Mouse (Mus musculus) cerebellum, adult 2 months (tissue): ENCODE data around the gene Hs6st1. TPM values are rescaled to one million over a fixed set of nuclear protein-coding genes. Genes with fewer than 3 reads are reported as not detected.
A peak's percentile ranks its signal among the peaks of the same experiment; 100 is the strongest.

Experiments used
- DNase-seq, 2 experiments: peaks; one replicate each; pipeline ENCODE4 v3.0.0; 2021
- H3K27ac ChIP-seq: fragments of 200-500 bp; 2 replicates; pipeline ENCODE4 v1.5.1; 2012; ENCODE audit warnings: low read length, control low read depth, inconsistent platforms; ENCODE audit not compliant: insufficient read depth
- H3K27me3 ChIP-seq: fragments of 200-500 bp; 2 replicates; pipeline ENCODE4 v1.6.1; 2012; ENCODE audit warnings: inconsistent platforms, mild to moderate bottlenecking, low read length, moderate library complexity; ENCODE audit not compliant: control insufficient read depth, insufficient read depth
- H3K4me1 ChIP-seq: fragments of 200-500 bp; 2 replicates; pipeline ENCODE4 v1.6.1; 2011; ENCODE audit warnings: low read length; ENCODE audit not compliant: control insufficient read depth, insufficient read depth
- H3K4me3 ChIP-seq: fragments of 200-500 bp; replicated peaks from 2 replicates; pipeline ENCODE3; 2011; ENCODE audit warnings: mild to moderate bottlenecking, low read depth, low read length, control low read depth; ENCODE audit not compliant: insufficient read depth
- CTCF ChIP-seq: fragments of 200-500 bp; IDR thresholded peaks from 2 replicates; pipeline ENCODE4 v1.5.1; 2011; ENCODE audit warnings: low read depth, mild to moderate bottlenecking, control low read depth, low read length, moderate library complexity, borderline replicate concordance; ENCODE audit not compliant: insufficient read depth
- POLR2A ChIP-seq: fragments of 200-500 bp; IDR thresholded peaks from 2 replicates; pipeline ENCODE4 v1.6.1; 2011; ENCODE audit warnings: low read length, control low read depth, borderline replicate concordance; ENCODE audit not compliant: insufficient read depth
- WGBS: fragments of 180-500 bp; shearing (Covaris S2); methylation state at CpG from one replicate; pipeline ENCODE4 v1.1.7; 2018; 5-methylcytosine and 5-hydroxymethylcytosine counted together
- polyA plus RNA-seq: library from polyadenylated mRNA; depleted of rRNA; stranded (reverse); fragments of >200 nt; gene quantifications from 2 replicates; pipeline ENCODE4 v1.2.3, GENCODE M21; 2012

The Hs6st1 gene
- polyA plus RNA-seq, 1 experiment, result 69.8 TPM

GRCm38 (mm10) chr1:36091246-36091645 is 23.0 kb downstream of the Hs6st1 start:
- TF ChIP-seq POLR2A, result no peak
- no peak for TF ChIP-seq CTCF
- 78% methylated on average over 6 of the region's 6 CpGs for WGBS
- Histone ChIP-seq H3K27me3 (no peaks in the 10 kb centered on the region), H3K27ac (no peak overlapping the region), H3K4me3 (no peak overlapping the region), H3K4me1 (peaks cover 44% of the 10 kb centered on the region)
- DNase-seq, result no peak

DNA sequence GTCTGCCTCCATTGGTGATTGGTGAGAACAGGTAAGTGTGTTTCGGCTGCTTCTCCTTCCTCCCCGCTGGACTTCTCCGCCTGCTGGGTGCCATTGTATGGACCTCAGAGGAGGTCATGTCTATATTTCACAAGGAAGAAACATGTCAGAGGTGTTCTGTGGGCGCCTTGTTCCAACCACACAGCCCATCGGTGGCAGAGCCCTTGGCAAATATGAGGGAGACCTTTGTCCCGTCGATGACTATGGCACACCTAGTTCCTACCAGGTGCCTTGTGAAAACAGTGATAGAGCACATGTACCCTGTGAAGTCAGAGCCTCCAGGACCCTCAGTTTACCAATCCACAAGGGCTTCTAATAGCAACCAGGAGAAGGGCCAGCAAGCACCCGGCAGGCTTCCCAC is 25.5 kb downstream of the Hs6st1 start:
- DNase-seq, result no peak
- Histone ChIP-seq H3K4me3 (no peak overlapping the region), H3K27me3 (no peaks in the 10 kb centered on the region), H3K4me1 (peaks cover 47% of the 10 kb centered on the region), H3K27ac (no peak overlapping the region)
- no peak for TF ChIP-seq POLR2A
- 94% methylated on average over 8 of the region's 8 CpGs for WGBS

GRCm38 (mm10) chr1:36095423-36096272 is 27.4 kb downstream of the Hs6st1 start:
- no peak overlapping the region for H3K4me3 ChIP-seq
- TF ChIP-seq POLR2A (no peak), CTCF (no peak)
- H3K27me3 ChIP-seq, result no peaks in the 10 kb centered on the region
- H3K4me1 ChIP-seq, result peaks cover 27% of the 10 kb centered on the region
- peak in 1 of 2 experiments; percentile 45 for DNase-seq
- 40% methylated on average over 12 of the region's 12 CpGs for WGBS
- no peak overlapping the region for H3K27ac ChIP-seq

DNA sequence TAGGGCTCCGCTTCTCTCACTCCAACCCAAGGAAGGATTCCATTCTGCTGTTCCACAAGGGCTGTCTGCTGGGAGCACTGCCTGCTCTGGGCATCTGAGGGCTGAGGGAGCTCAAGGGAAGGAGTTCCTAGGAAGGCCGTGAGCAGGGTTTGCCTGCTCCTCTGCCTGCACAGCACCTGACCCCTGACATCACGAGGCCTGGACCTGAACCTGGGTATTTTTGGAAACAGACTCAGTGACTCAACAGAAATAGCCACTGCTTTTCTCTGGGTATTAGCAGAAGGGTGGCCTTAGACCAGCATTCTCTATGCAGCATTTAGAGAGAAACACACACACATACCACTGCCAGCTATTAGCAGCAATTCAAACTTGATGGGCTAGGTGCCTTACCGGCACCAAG is 30.2 kb downstream of the Hs6st1 start:
- no peak for DNase-seq
- Histone ChIP-seq H3K27me3 (no peaks in the 10 kb centered on the region), H3K4me1 (peaks cover 25% of the 10 kb centered on the region), H3K4me3 (no peak overlapping the region), H3K27ac (no peak overlapping the region)
- WGBS, result 69% methylated on average over 4 of the region's 4 CpGs
- no peak for TF ChIP-seq CTCF
- no peak for TF ChIP-seq POLR2A

DNA sequence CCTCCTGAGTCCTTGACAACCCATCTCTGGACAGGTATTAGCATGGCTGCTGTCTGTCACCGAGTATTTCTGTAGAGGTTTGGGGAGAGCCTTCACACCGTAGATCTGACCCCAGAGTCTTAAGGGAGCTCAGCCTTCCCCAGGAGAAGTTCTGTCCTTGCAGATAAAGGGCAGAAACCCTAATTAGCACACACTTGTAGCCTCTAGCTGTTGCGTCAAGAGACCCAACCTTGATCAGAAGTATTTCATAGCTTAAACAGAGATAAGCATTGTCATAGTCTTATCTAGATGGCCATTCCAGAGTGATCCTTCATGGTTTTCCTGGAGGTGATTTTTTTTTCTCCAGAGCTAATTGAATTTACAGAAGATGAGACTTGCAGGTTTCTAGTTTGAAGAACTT is 32.2 kb downstream of the Hs6st1 start:
- no peak for DNase-seq
- Histone ChIP-seq H3K4me1 (peaks cover 18% of the 10 kb centered on the region), H3K27ac (no peak overlapping the region), H3K27me3 (no peaks in the 10 kb centered on the region), H3K4me3 (no peak overlapping the region)
- WGBS, result 80% methylated on average over 3 of the region's 3 CpGs
- TF ChIP-seq POLR2A, result no peak
- no peak for TF ChIP-seq CTCF

- DNase-seq, result no peak
- H3K4me3 ChIP-seq, result no peak overlapping the region
- no peaks in the 10 kb centered on the region for H3K27me3 ChIP-seq
- WGBS, result 90% methylated on average over 11 of the region's 11 CpGs
- H3K27ac ChIP-seq, result no peak overlapping the region
- no peak for TF ChIP-seq POLR2A
- no peak for TF ChIP-seq CTCF
- H3K4me1 ChIP-seq, result no peaks in the 10 kb centered on the region
These were observed 37.9 kb downstream of the Hs6st1 start for GRCm38 (mm10) chr1:36105917-36106706.

DNA sequence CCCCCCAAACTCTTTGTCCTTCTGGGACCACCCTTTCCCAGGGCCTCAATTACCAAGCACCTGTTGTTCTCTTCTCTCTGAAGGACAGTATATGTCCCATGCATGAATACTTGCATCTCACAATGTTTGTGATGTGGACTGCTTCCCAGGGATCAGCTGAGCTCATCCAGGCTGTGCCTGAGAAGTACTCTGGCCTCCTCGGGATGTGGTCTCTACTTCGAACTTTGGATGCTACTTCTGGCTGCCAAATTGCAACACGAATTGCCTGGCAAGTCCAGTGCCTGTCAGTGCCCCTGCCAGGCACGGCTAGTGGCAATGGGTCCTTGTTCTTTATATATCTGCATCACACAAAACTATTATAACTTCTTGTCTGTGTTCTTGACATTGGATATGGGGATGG is 41.8 kb downstream of the Hs6st1 start:
- Histone ChIP-seq H3K27me3 (no peaks in the 10 kb centered on the region), H3K4me1 (no peaks in the 10 kb centered on the region), H3K27ac (no peak overlapping the region), H3K4me3 (no peak overlapping the region)
- 21% methylated on average over 4 of the region's 4 CpGs for WGBS
- TF ChIP-seq CTCF (no peak), POLR2A (no peak)
- no peak for DNase-seq

GRCm38 (mm10) chr1:36112665-36113064 is 44.5 kb downstream of the Hs6st1 start:
- DNase-seq, result no peak
- H3K27me3 ChIP-seq, result no peaks in the 10 kb centered on the region
- no peaks in the 10 kb centered on the region for H3K4me1 ChIP-seq
- no peak overlapping the region for H3K27ac ChIP-seq
- H3K4me3 ChIP-seq, result no peak overlapping the region
- no peak for TF ChIP-seq POLR2A
- no peak for TF ChIP-seq CTCF
- WGBS, result 91% methylated on average over 3 of the region's 3 CpGs
